Mouse (Mus musculus) embryonic fibroblast, embryonic 13.5 days (primary cell): ENCODE measurements around the gene Treml4. TPM values are rescaled to one million over a fixed set of nuclear protein-coding genes. Genes with fewer than 3 reads are reported as not detected.

Source experiments
- H3K27ac ChIP-seq: 2 replicates; pipeline ENCODE4 v1.5.1; 2012; ENCODE audit warnings: low read length, control low read depth, inconsistent platforms; ENCODE audit not compliant: insufficient read depth
- H3K4me1 ChIP-seq: 2 replicates; pipeline ENCODE4 v1.6.1; 2011; ENCODE audit warnings: low read length; ENCODE audit not compliant: control insufficient read depth, insufficient read depth
- H3K4me3 ChIP-seq: 2 replicates; pipeline ENCODE4 v1.5.1; 2011; ENCODE audit warnings: mild to moderate bottlenecking, control low read depth, low read length; ENCODE audit not compliant: insufficient read depth
- CTCF ChIP-seq: IDR thresholded peaks from 2 replicates; pipeline ENCODE4 v1.5.1; 2011; ENCODE audit warnings: mild to moderate bottlenecking, control low read depth, low read length, moderate library complexity, borderline replicate concordance; ENCODE audit not compliant: insufficient read depth
- POLR2A ChIP-seq: IDR thresholded peaks from 2 replicates; pipeline ENCODE4 v1.6.1; 2011; ENCODE audit warnings: low read depth, mild to moderate bottlenecking, control low read depth, low read length, moderate library complexity
- polyA plus RNA-seq: library from polyadenylated mRNA; stranded (reverse); fragments of >200 nt; gene quantifications from 2 replicates; pipeline ENCODE4 v1.2.4, GENCODE M21; 2011; ENCODE audit warnings: low read depth; ENCODE audit not compliant: missing spikeins, insufficient read length

Treml4 gene
- polyA plus RNA-seq, 1 experiment: not detected

DNA sequence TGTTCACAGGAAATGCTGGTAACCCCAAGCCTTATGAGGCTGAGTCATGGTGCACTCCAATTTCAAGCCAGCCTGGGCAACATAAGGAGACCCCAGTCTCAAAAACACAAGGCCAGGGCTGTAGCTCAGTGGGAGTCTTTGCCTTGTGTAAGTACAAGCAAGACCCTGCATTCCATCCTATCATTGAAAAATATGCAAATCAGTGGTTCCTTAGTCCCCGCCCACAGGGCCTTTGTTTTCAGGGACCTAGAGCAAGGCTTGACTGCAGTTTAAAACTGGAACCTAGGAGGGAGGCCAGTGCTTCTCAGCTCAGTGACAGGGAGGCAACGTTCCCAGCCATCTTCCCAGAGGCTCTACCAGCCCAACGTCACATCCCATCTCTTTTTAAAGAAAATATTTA, 59.1 kb downstream of the Treml4 start:
- no peak overlapping the region for H3K27ac ChIP-seq
- no peak for TF ChIP-seq POLR2A
- no peak for TF ChIP-seq CTCF
- no peaks in the 10 kb centered on the region; the same call in 1 of the 2 replicates for H3K4me1 ChIP-seq
- no peak overlapping the region for H3K4me3 ChIP-seq

- H3K27ac ChIP-seq: no peak overlapping the region
- H3K4me1 ChIP-seq: no peaks in the 10 kb centered on the region; the same call in 1 of the 2 replicates
- H3K4me3 ChIP-seq: no peak overlapping the region
- TF ChIP-seq POLR2A (no peak), CTCF (no peak)
These were observed 60.2 kb downstream of the Treml4 start for GRCm38 (mm10) chr17:48324258-48324657.

Other genes starting within 250 kb of the Treml4 start
- gene 1700122O11Rik, start 226.0 kb upstream of the Treml4 start, polyA plus RNA-seq: not detected in 2 replicates
- not detected in 2 replicates for gene 1700067P10Rik, start 175.0 kb upstream of the Treml4 start, polyA plus RNA-seq
- not detected in 2 replicates for gene 9830107B12Rik, start 118.0 kb upstream of the Treml4 start, polyA plus RNA-seq
- not detected in 2 replicates for gene A530064D06Rik, start 97.0 kb upstream of the Treml4 start, polyA plus RNA-seq
- gene Trem1, start 31.5 kb upstream of the Treml4 start, polyA plus RNA-seq: 0.33 TPM in 1 of 2 replicates, not detected in the other
- not detected in 2 replicates for gene Trem3, start 16.5 kb upstream of the Treml4 start, polyA plus RNA-seq
- gene Treml2, start 35.2 kb downstream of the Treml4 start, polyA plus RNA-seq: not detected in 2 replicates
- 0.19 TPM in 1 of 2 replicates, not detected in the other for gene B430306N03Rik, start 51.8 kb downstream of the Treml4 start, polyA plus RNA-seq
- gene Trem2, start 82.1 kb downstream of the Treml4 start, polyA plus RNA-seq: 0.32 and 2.2 TPM in 2 replicates
- not detected in 2 replicates for gene Treml1, start 95.6 kb downstream of the Treml4 start, polyA plus RNA-seq
- gene Nfya, start 145.6 kb downstream of the Treml4 start, polyA plus RNA-seq: 31.9 and 41.5 TPM in 2 replicates
- 17.1 and 18.9 TPM in 2 replicates for gene Oard1, start 145.7 kb downstream of the Treml4 start, polyA plus RNA-seq
- not detected in 2 replicates for gene Apobec2, start 168.6 kb downstream of the Treml4 start, polyA plus RNA-seq
- not detected in 2 replicates for gene Tspo2, start 187.2 kb downstream of the Treml4 start, polyA plus RNA-seq
- gene Unc5cl, start 190.6 kb downstream of the Treml4 start, polyA plus RNA-seq: not detected in 2 replicates